Mouse (Mus musculus): Measurements from ENCODE around the gene Hmox1. TPM values are rescaled to one million over a fixed set of nuclear protein-coding genes. Genes with fewer than 3 reads are reported as not detected.

Gene Hmox1
- polyA plus RNA-seq, 1 experiment from 2014 or later = 160 TPM

- Histone ChIP-seq H3K4me1 (ENCODE audit: insufficient read depth) (no peaks in the 10 kb centered on the region), H3K9me3 (ENCODE audit: low read length) (no peaks in the 10 kb centered on the region), H3K4me2 (ENCODE audit: low read depth, low read length) (no peak overlapping the region), H3K36me3 (replicated peaks; ENCODE audit: insufficient read depth, low read length) (peaks cover 38% of the 10 kb centered on the region), H3K9ac (replicated peaks) (no peak overlapping the region), H3K27me3 (ENCODE audit: insufficient read depth, low read length) (no peaks in the 10 kb centered on the region), H3K27ac (ENCODE audit: low read depth) (no peak overlapping the region), H3K4me3 (ENCODE audit: low read depth, low read length) (no peak overlapping the region)
- WGBS (ENCODE audit: insufficient replicate concordance) = 72% methylated on average over 2 of the region's 2 CpGs
- no peak for TF ChIP-seq CTCF (IDR thresholded peaks at IDR 0.05; ENCODE audit: low read depth)
- TF ChIP-seq EP300 (IDR thresholded peaks at IDR 0.05; ENCODE audit: low read depth) = no peak
- ATAC-seq (no peak), DNase-seq (no peak)
These were observed 32.6 kb upstream of the Hmox1 start for GRCm38 (mm10) chr8:75060815-75061214.

GRCm38 (mm10) chr8:75063290-75063689 is 30.1 kb upstream of the Hmox1 start:
- Histone ChIP-seq H3K4me1 (ENCODE audit: insufficient read depth) (peaks cover 5% of the 10 kb centered on the region; the same call in 1 of the 2 replicates), H3K4me2 (ENCODE audit: low read depth, low read length) (no peak overlapping the region), H3K9ac (replicated peaks) (no peak overlapping the region), H3K36me3 (replicated peaks; ENCODE audit: insufficient read depth, low read length) (peaks cover 36% of the 10 kb centered on the region), H3K27ac (ENCODE audit: low read depth) (no peak overlapping the region), H3K27me3 (ENCODE audit: insufficient read depth, low read length) (no peaks in the 10 kb centered on the region), H3K9me3 (ENCODE audit: low read length) (no peaks in the 10 kb centered on the region), H3K4me3 (ENCODE audit: low read depth, low read length) (no peak overlapping the region)
- TF ChIP-seq EP300 (IDR thresholded peaks at IDR 0.05; ENCODE audit: low read depth) (no peak), CTCF (IDR thresholded peaks at IDR 0.05; ENCODE audit: low read depth) (no peak)
- WGBS (ENCODE audit: insufficient replicate concordance) = 77% methylated on average over 3 of the region's 3 CpGs
- ATAC-seq (peak; percentile 38; the same call in 1 of the 2 replicates), DNase-seq (no peak)

GRCm38 (mm10) chr8:75064790-75065189 is 28.6 kb upstream of the Hmox1 start:
- Histone ChIP-seq H3K27ac (ENCODE audit: low read depth) (no peak overlapping the region), H3K4me2 (ENCODE audit: low read depth, low read length) (no peak overlapping the region), H3K4me3 (ENCODE audit: low read depth, low read length) (no peak overlapping the region), H3K9ac (replicated peaks) (no peak overlapping the region), H3K9me3 (ENCODE audit: low read length) (no peaks in the 10 kb centered on the region), H3K4me1 (ENCODE audit: insufficient read depth) (peaks cover 5% of the 10 kb centered on the region; the same call in 1 of the 2 replicates), H3K36me3 (replicated peaks; ENCODE audit: insufficient read depth, low read length) (peaks cover 27% of the 10 kb centered on the region), H3K27me3 (ENCODE audit: insufficient read depth, low read length) (no peaks in the 10 kb centered on the region)
- no peak for DNase-seq
- WGBS (ENCODE audit: insufficient replicate concordance) = 85% methylated on average over 3 of the region's 3 CpGs
- no peak for ATAC-seq
- no peak for TF ChIP-seq EP300 (IDR thresholded peaks at IDR 0.05; ENCODE audit: low read depth)
- TF ChIP-seq CTCF (IDR thresholded peaks at IDR 0.05; ENCODE audit: low read depth) = no peak

- Histone ChIP-seq H3K27ac (ENCODE audit: low read depth) (0 out of 2 replicates have a peak overlapping the region, but pooled peaks have one; percentile 16), H3K4me3 (ENCODE audit: low read depth, low read length) (no peak overlapping the region), H3K27me3 (ENCODE audit: insufficient read depth, low read length) (no peaks in the 10 kb centered on the region), H3K4me1 (ENCODE audit: insufficient read depth) (peaks cover 5% of the 10 kb centered on the region; the same call in 1 of the 2 replicates), H3K9ac (replicated peaks) (no peak overlapping the region), H3K36me3 (replicated peaks; ENCODE audit: insufficient read depth, low read length) (peaks cover 23% of the 10 kb centered on the region), H3K9me3 (ENCODE audit: low read length) (no peaks in the 10 kb centered on the region), H3K4me2 (ENCODE audit: low read depth, low read length) (peak overlapping the region; percentile 9; the same call in 1 of the 2 replicates)
- WGBS (ENCODE audit: insufficient replicate concordance) = 44% methylated on average over 6 of the region's 6 CpGs
- TF ChIP-seq EP300 (IDR thresholded peaks at IDR 0.05; ENCODE audit: low read depth) = no peak
- DNase-seq (no peak), ATAC-seq (no peak)
These were observed 26.1 kb upstream of the Hmox1 start for GRCm38 (mm10) chr8:75067287-75067686.

- ATAC-seq (no peak), DNase-seq (no peak)
- Histone ChIP-seq H3K36me3 (replicated peaks; ENCODE audit: insufficient read depth, low read length) (peaks cover 4% of the 10 kb centered on the region), H3K27ac (ENCODE audit: low read depth) (no peak overlapping the region), H3K9ac (replicated peaks) (no peak overlapping the region), H3K9me3 (ENCODE audit: low read length) (no peaks in the 10 kb centered on the region), H3K4me2 (ENCODE audit: low read depth, low read length) (no peak overlapping the region), H3K4me3 (ENCODE audit: low read depth, low read length) (no peak overlapping the region), H3K4me1 (ENCODE audit: insufficient read depth) (peaks cover 5% of the 10 kb centered on the region; the same call in 1 of the 2 replicates), H3K27me3 (ENCODE audit: insufficient read depth, low read length) (no peaks in the 10 kb centered on the region)
- TF ChIP-seq EP300 (IDR thresholded peaks at IDR 0.05; ENCODE audit: low read depth) (no peak), CTCF (IDR thresholded peaks at IDR 0.05; ENCODE audit: low read depth) (no peak)
- WGBS (ENCODE audit: insufficient replicate concordance) = 85% methylated on average over 1 of the region's 1 CpGs
These were observed 23.1 kb upstream of the Hmox1 start for GRCm38 (mm10) chr8:75070297-75070696.

- WGBS (ENCODE audit: insufficient replicate concordance) = 19% methylated on average over 4 of the region's 4 CpGs
- H3K27me3 ChIP-seq (ENCODE audit: insufficient read depth, low read length) = no peaks in the 10 kb centered on the region
- TF ChIP-seq EP300 (IDR thresholded peaks at IDR 0.05; ENCODE audit: low read depth) (no peak), CTCF (IDR thresholded peaks at IDR 0.05; ENCODE audit: low read depth) (peak; percentile 97)
- DNase-seq (peak; percentile 84), ATAC-seq (peak; percentile 81)
- no peaks in the 10 kb centered on the region for H3K36me3 ChIP-seq (replicated peaks; ENCODE audit: insufficient read depth, low read length)
- H3K9me3 ChIP-seq (ENCODE audit: low read length) = no peaks in the 10 kb centered on the region
- H3K4me2 ChIP-seq (ENCODE audit: low read depth, low read length) = no peak overlapping the region
- no peak overlapping the region for H3K9ac ChIP-seq (replicated peaks)
- no peak overlapping the region for H3K4me3 ChIP-seq (ENCODE audit: low read depth, low read length)
- H3K4me1 ChIP-seq (ENCODE audit: insufficient read depth) = peaks cover 5% of the 10 kb centered on the region; the same call in 1 of the 2 replicates
- no peak overlapping the region for H3K27ac ChIP-seq (ENCODE audit: low read depth)
These were observed 21.6 kb upstream of the Hmox1 start for GRCm38 (mm10) chr8:75071627-75072346.

All from liver, postnatal 0 days (tissue).